Mouse (Mus musculus) embryonic facial prominence, embryonic 12.5 days (tissue): ENCODE results near the gene Guca2a. TPM values are rescaled to one million over a fixed set of nuclear protein-coding genes. Genes with fewer than 3 reads are reported as not detected.

Experiments
- ATAC-seq: fragments of 200-750 bp; cut with Nextera tagmentation; 2 replicates; pipeline ENCODE4 v1.8.0; 2017; ENCODE audit not compliant: insufficient number of reproducible peaks, insufficient read depth, low FRiP score, low TSS enrichment
- H3K27ac ChIP-seq: fragments of 300-500 bp; sonication (generic); 2 replicates; pipeline ENCODE4 v1.5.1; 2016; ENCODE audit warnings: mild to moderate bottlenecking
- H3K27me3 ChIP-seq: fragments of 300-500 bp; sonication (generic); 2 replicates; pipeline ENCODE4 v1.6.1; 2016; ENCODE audit warnings: mild to moderate bottlenecking, moderate library complexity
- H3K36me3 ChIP-seq: fragments of 300-500 bp; sonication (generic); 2 replicates; pipeline ENCODE4 v1.6.1; 2016; ENCODE audit warnings: mild to moderate bottlenecking
- H3K4me1 ChIP-seq: fragments of 300-500 bp; sonication (generic); 2 replicates; pipeline ENCODE4 v1.6.1; 2016
- H3K4me2 ChIP-seq: fragments of 300-500 bp; sonication (generic); replicated peaks from 2 replicates; pipeline ENCODE4 v1.6.1; 2016; ENCODE audit warnings: mild to moderate bottlenecking, moderate library complexity
- H3K4me3 ChIP-seq: fragments of 300-500 bp; sonication (generic); 2 replicates; pipeline ENCODE4 v1.5.1; 2016; ENCODE audit warnings: mild to moderate bottlenecking
- H3K9ac ChIP-seq: fragments of 300-500 bp; sonication (generic); 2 replicates; pipeline ENCODE4 v1.6.1; 2016; ENCODE audit warnings: mild to moderate bottlenecking, moderate library complexity
- H3K9me3 ChIP-seq: fragments of 300-500 bp; sonication (generic); 2 replicates; pipeline ENCODE4 v1.6.1; 2016; ENCODE audit warnings: mild to moderate bottlenecking, moderate library complexity
- WGBS: fragments of 180-500 bp; shearing (Covaris S2); methylation state at CpG from one replicate; pipeline ENCODE4 v1.1.7; 2016; 5-methylcytosine and 5-hydroxymethylcytosine counted together
- polyA plus RNA-seq: library from polyadenylated mRNA; unstranded; fragments of >200 nt; fragmentation: Nextera tagmentation; extraction: Ambion mirVana; gene quantifications from 2 replicates; pipeline ENCODE4 v1.2.1, GENCODE M21; 2016

Gene Guca2a
- polyA plus RNA-seq, 1 experiment from 2014 or later: not detected

- Histone ChIP-seq H3K9me3 (peaks cover 5% of the 10 kb centered on the region; the same call in 1 of the 2 replicates), H3K4me3 (no peak overlapping the region), H3K36me3 (no peaks in the 10 kb centered on the region), H3K4me2 (no peak overlapping the region), H3K27ac (no peak overlapping the region), H3K4me1 (no peaks in the 10 kb centered on the region), H3K9ac (no peak overlapping the region), H3K27me3 (0 out of 2 replicates have a peak, but pooled peaks cover 5% of the 10 kb centered on the region)
- 75% methylated on average over 1 of the region's 1 CpGs for WGBS
- no peak for ATAC-seq
These were observed 19.5 kb downstream of the Guca2a start for GRCm38 (mm10) chr4:119657011-119657410.

GRCm38 (mm10) chr4:119658246-119658645, 20.7 kb downstream of the Guca2a start:
- 59% methylated on average over 2 of the region's 2 CpGs for WGBS
- no peaks in the 10 kb centered on the region for H3K36me3 ChIP-seq
- H3K4me2 ChIP-seq: no peak overlapping the region
- 0 out of 2 replicates have a peak, but pooled peaks cover 2% of the 10 kb centered on the region for H3K9me3 ChIP-seq
- H3K4me1 ChIP-seq: no peaks in the 10 kb centered on the region
- H3K27ac ChIP-seq: no peak overlapping the region
- ATAC-seq: no peak
- H3K4me3 ChIP-seq: no peak overlapping the region
- H3K27me3 ChIP-seq: 0 out of 2 replicates have a peak, but pooled peaks cover 5% of the 10 kb centered on the region
- no peak overlapping the region for H3K9ac ChIP-seq

GRCm38 (mm10) chr4:119658731-119659130, 21.2 kb downstream of the Guca2a start, which contains the start of gene Guca2b:
Gene Guca2b, minus strand, starts transcription at chr4:119658954.
- Histone ChIP-seq H3K9me3 (no peaks in the 10 kb centered on the region), H3K27ac (no peak within 1 kb of the TSS), H3K9ac (no peak within 1 kb of the TSS), H3K4me3 (no peak within 1 kb of the TSS), H3K4me2 (no peak within 1 kb of the TSS), H3K27me3 (0 out of 2 replicates have a peak, but pooled peaks cover 5% of the 10 kb centered on the region), H3K4me1 (no peaks in the 10 kb centered on the region), H3K36me3 (no peaks in the 10 kb centered on the region)
- no peak for ATAC-seq
- 78% methylated on average over 4 of the region's 4 CpGs for WGBS

- ATAC-seq: no peak
- Histone ChIP-seq H3K9me3 (no peaks in the 10 kb centered on the region), H3K36me3 (no peaks in the 10 kb centered on the region), H3K4me3 (no peak overlapping the region), H3K4me1 (no peaks in the 10 kb centered on the region), H3K27me3 (0 out of 2 replicates have a peak, but pooled peaks cover 5% of the 10 kb centered on the region), H3K4me2 (no peak overlapping the region), H3K27ac (no peak overlapping the region), H3K9ac (no peak overlapping the region)
- WGBS: 80% methylated on average over 8 of the region's 8 CpGs
These were observed 22.5 kb downstream of the Guca2a start for GRCm38 (mm10) chr4:119660007-119660406.

GRCm38 (mm10) chr4:119662151-119662550, 24.6 kb downstream of the Guca2a start:
- Histone ChIP-seq H3K9me3 (no peaks in the 10 kb centered on the region), H3K4me2 (no peak overlapping the region), H3K9ac (no peak overlapping the region), H3K4me3 (no peak overlapping the region), H3K4me1 (no peaks in the 10 kb centered on the region), H3K27me3 (0 out of 2 replicates have a peak, but pooled peaks cover 5% of the 10 kb centered on the region), H3K27ac (no peak overlapping the region), H3K36me3 (no peaks in the 10 kb centered on the region)
- 69% methylated on average over 4 of the region's 4 CpGs for WGBS
- ATAC-seq: no peak

GRCm38 (mm10) chr4:119662976-119663375, 25.5 kb downstream of the Guca2a start:
- H3K36me3 ChIP-seq: no peaks in the 10 kb centered on the region
- ATAC-seq: no peak
- H3K4me2 ChIP-seq: no peak overlapping the region
- no peaks in the 10 kb centered on the region for H3K4me1 ChIP-seq
- 0 out of 2 replicates have a peak, but pooled peaks cover 5% of the 10 kb centered on the region for H3K27me3 ChIP-seq
- 85% methylated on average over 7 of the region's 7 CpGs for WGBS
- H3K27ac ChIP-seq: no peak overlapping the region
- no peak overlapping the region for H3K9ac ChIP-seq
- H3K9me3 ChIP-seq: no peaks in the 10 kb centered on the region
- no peak overlapping the region for H3K4me3 ChIP-seq

GRCm38 (mm10) chr4:119663409-119664095, 26.0 kb downstream of the Guca2a start:
- Histone ChIP-seq H3K4me3 (no peak overlapping the region), H3K9me3 (no peaks in the 10 kb centered on the region), H3K36me3 (no peaks in the 10 kb centered on the region), H3K4me2 (no peak overlapping the region), H3K4me1 (no peaks in the 10 kb centered on the region), H3K27ac (no peak overlapping the region), H3K27me3 (0 out of 2 replicates have a peak, but pooled peaks cover 5% of the 10 kb centered on the region), H3K9ac (no peak overlapping the region)
- WGBS: 92% methylated on average over 14 of the region's 14 CpGs
- no peak for ATAC-seq

- no peak for ATAC-seq
- 93% methylated on average over 2 of the region's 2 CpGs for whole genome bisulfite sequencing
- Histone ChIP-seq H3K36me3 (no peaks in the 10 kb centered on the region), H3K4me3 (no peak overlapping the region), H3K4me1 (no peaks in the 10 kb centered on the region; the same call in 1 of the 2 replicates), H3K9me3 (no peaks in the 10 kb centered on the region), H3K27me3 (no peaks in the 10 kb centered on the region), H3K27ac (no peak overlapping the region), H3K9ac (no peak overlapping the region), H3K4me2 (no peak overlapping the region)
These were observed 27.7 kb downstream of the Guca2a start for GRCm38 (mm10) chr4:119665166-119665565.

GRCm38 (mm10) chr4:119666116-119666515, 28.6 kb downstream of the Guca2a start:
- Histone ChIP-seq H3K36me3 (no peaks in the 10 kb centered on the region), H3K4me3 (no peak overlapping the region), H3K9me3 (no peaks in the 10 kb centered on the region), H3K4me2 (no peak overlapping the region), H3K4me1 (no peaks in the 10 kb centered on the region; the same call in 1 of the 2 replicates), H3K27ac (no peak overlapping the region), H3K9ac (no peak overlapping the region), H3K27me3 (no peaks in the 10 kb centered on the region)
- ATAC-seq: no peak
- 56% methylated on average over 8 of the region's 8 CpGs for WGBS

- WGBS: 25% methylated on average over 5 of the region's 5 CpGs
- no peak for ATAC-seq
These were observed 29.9 kb downstream of the Guca2a start for GRCm38 (mm10) chr4:119667454-119667853.

GRCm38 (mm10) chr4:119668185-119668584, 30.7 kb downstream of the Guca2a start:
- no peak for ATAC-seq
- H3K4me3 ChIP-seq: no peak overlapping the region
- peaks cover 6% of the 10 kb centered on the region; the same call in 1 of the 2 replicates for H3K4me1 ChIP-seq
- 83% methylated on average over 3 of the region's 3 CpGs for WGBS
- no peaks in the 10 kb centered on the region for H3K27me3 ChIP-seq
- H3K27ac ChIP-seq: no peak overlapping the region
- H3K9ac ChIP-seq: no peak overlapping the region
- H3K9me3 ChIP-seq: no peaks in the 10 kb centered on the region
- no peak overlapping the region for H3K4me2 ChIP-seq
- no peaks in the 10 kb centered on the region for H3K36me3 ChIP-seq

More at GRCm38 (mm10) chr4:119667454-119667853, 29.9 kb downstream of the Guca2a start:
- no peak overlapping the region for H3K4me2 ChIP-seq
- H3K9ac ChIP-seq: no peak overlapping the region
- H3K27me3 ChIP-seq: no peaks in the 10 kb centered on the region
- no peaks in the 10 kb centered on the region for H3K36me3 ChIP-seq
- H3K4me3 ChIP-seq: no peak overlapping the region
- no peak overlapping the region for H3K27ac ChIP-seq
- H3K9me3 ChIP-seq: no peaks in the 10 kb centered on the region
- peaks cover 6% of the 10 kb centered on the region; the same call in 1 of the 2 replicates for H3K4me1 ChIP-seq

GRCm38 (mm10) chr4:119668596-119668995, 31.1 kb downstream of the Guca2a start:
- Histone ChIP-seq H3K27me3 (no peaks in the 10 kb centered on the region), H3K9me3 (no peaks in the 10 kb centered on the region), H3K4me1 (peaks cover 6% of the 10 kb centered on the region; the same call in 1 of the 2 replicates), H3K27ac (no peak overlapping the region), H3K9ac (no peak overlapping the region), H3K4me3 (no peak overlapping the region), H3K36me3 (no peaks in the 10 kb centered on the region), H3K4me2 (no peak overlapping the region)
- ATAC-seq: no peak
- WGBS: 70% methylated on average over 4 of the region's 4 CpGs
